Comparison of ENCODE assay signal across 9 mouse cellular contexts in genomic region chr8:122110240-122110866, GRCm38 (mm10).
A peak's percentile ranks its signal among the peaks of the same experiment; 100 is the strongest.
DNase-seq lines count a peak whose midpoint lies in the region; ATAC-seq lines count a peak whose summit lies in the region.
"Had no signal": no experiment of that assay in that cellular context is flagged by ENCODE, and none has a peak within 500 bp of the region (broad histone marks: within the 10 kb centered on the region; RNA-seq: fewer than 3 reads in every experiment).

No protein-coding gene starts in this region.

- no peak for ATAC-seq in monocyte, adult 5-6 weeks (replicated peaks; ENCODE audit: insufficient number of reproducible peaks, low FRiP score, low TSS enrichment, poor library complexity, severe bottlenecking)
- ATAC-seq in frontal cortex, adult (ENCODE audit: low TSS enrichment): no peak
- ATAC-seq: Patski had no signal

- peak; percentile 31 for DNase-seq in gastrocnemius, adult 18-20 months (ENCODE audit: low spot score)
- DNase-seq in gastrocnemius, postnatal 10 days: no peak
- peak; percentile 31 to 34 for DNase-seq in monocyte, adult 2 months (ENCODE audit: low read depth in 1 of 2, low spot score in 2 of 2)
- peak; percentile 41 for DNase-seq in induced T-regulatory cell, adult 2 months (ENCODE audit: low read depth)
- peak; percentile 24 for DNase-seq in thymus, postnatal 14 days
- DNase-seq in spleen, adult 12 weeks (ENCODE audit: low spot score): no peak

Comparison
In these comparisons a context has a peak if more than half of its experiments do, and no peak if none do; other contexts are left out.
1. DNase-seq: peak in gastrocnemius, adult 18-20 months (single experiment), monocyte, adult 2 months (2 of 2), induced T-regulatory cell, adult 2 months (single experiment) and thymus, postnatal 14 days (single experiment); none in gastrocnemius, postnatal 10 days (single experiment) and spleen, adult 12 weeks (single experiment).